Mouse (Mus musculus) brown adipose tissue, adult 24 weeks (tissue): ENCODE data around the gene Lyve1. TPM values are rescaled to one million over a fixed set of nuclear protein-coding genes. Genes with fewer than 3 reads are reported as not detected.

Source experiments
- H3K27ac ChIP-seq: fragments of 200-500 bp; replicated peaks from 2 replicates; pipeline ENCODE4 v1.5.1; 2012; ENCODE audit warnings: low read depth, mild to moderate bottlenecking, low read length
- H3K4me1 ChIP-seq: fragments of 200-500 bp; 2 replicates; pipeline ENCODE4 v1.6.1; 2012; ENCODE audit warnings: low read length, mixed read lengths; ENCODE audit not compliant: control insufficient read depth, insufficient read depth, insufficient read length
- H3K4me3 ChIP-seq: fragments of 200-500 bp; 2 replicates; pipeline ENCODE4 v1.5.1; 2012; ENCODE audit warnings: low read depth, mild to moderate bottlenecking, low read length, moderate library complexity; ENCODE audit not compliant: insufficient read depth
- polyA plus RNA-seq: library from polyadenylated mRNA; stranded (reverse); fragments of >200 nt; gene quantifications from 2 replicates; pipeline ENCODE4 v1.2.4, GENCODE M21; 2012; ENCODE audit not compliant: missing spikeins, insufficient read depth, insufficient read length

Lyve1 gene
- polyA plus RNA-seq, 1 experiment, result 11.1 TPM

DNA sequence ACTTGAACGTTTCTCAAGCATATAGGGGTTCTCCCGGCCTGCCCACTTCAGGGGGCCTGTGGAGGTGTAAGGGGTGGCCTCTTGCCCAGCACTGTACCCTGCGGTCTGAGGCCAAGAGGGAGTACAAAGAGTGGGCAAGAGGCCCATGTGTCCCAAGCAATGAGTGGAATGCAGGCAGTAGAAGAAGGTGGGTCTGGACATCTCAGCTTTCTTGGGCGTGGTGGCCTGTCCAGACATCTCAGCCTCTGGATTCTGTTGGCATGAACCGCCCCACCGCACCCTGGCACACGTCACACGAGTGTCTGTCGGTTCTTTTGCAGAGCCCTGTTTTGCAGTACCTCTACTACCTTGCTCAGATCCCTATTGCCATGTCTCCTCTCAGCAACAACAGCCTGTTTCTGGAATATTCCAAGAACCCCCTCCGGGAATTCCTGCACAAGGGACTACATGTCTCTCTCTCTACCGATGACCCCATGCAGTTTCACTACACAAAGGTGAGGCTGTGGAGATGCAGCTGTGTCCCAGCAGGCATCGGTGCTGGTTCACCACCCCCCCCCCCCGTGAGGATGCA, 55.5 kb downstream of the Lyve1 start:
- no peak overlapping the region for H3K27ac ChIP-seq
- H3K4me1 ChIP-seq, result no peaks in the 10 kb centered on the region

DNA sequence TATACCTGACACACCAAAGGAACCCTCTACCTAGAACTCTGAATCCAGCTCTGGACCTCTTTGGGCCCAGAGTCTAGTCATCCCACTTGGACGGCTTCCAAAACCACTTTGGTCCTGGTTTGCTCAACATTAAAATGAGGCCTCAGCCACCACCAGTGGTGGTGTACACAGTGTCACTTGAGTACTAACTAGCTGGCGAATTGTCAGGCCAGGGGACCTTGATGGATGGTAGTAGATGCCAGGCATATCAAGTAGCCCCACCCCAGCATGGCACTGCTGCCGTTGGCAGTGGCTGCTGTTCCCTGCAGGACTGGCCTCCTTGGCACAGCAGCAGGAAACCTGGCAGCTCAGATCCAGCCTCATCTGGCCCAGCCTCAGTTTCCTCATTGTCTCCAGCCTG, 58.8 kb downstream of the Lyve1 start:
- Histone ChIP-seq H3K27ac (no peak overlapping the region), H3K4me1 (no peaks in the 10 kb centered on the region), H3K4me3 (no peak overlapping the region)

More for the DNA sequence above, 55.5 kb downstream of the Lyve1 start:
- H3K4me3 ChIP-seq, result no peak overlapping the region

DNA sequence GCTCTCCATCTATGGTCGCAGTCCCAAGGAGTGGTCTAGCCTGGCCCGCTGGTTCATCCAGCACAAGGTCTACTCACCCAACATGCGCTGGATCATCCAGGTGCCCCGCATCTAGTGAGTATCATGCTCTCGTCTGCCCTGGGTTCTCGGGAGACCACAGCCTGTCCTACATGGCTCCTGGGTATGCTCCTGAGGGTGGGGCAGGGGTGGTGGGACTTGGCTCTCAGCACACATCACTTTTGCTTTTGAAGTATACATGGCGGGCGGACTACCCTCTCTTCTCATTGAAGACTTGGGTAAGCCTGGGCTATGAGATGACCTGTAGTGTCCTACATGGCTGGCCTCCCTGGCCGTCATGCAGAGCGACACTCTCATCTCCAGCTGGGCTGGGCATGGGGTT, 59.9 kb downstream of the Lyve1 start:
- Histone ChIP-seq H3K27ac (no peak overlapping the region), H3K4me3 (no peak overlapping the region), H3K4me1 (no peaks in the 10 kb centered on the region)

DNA sequence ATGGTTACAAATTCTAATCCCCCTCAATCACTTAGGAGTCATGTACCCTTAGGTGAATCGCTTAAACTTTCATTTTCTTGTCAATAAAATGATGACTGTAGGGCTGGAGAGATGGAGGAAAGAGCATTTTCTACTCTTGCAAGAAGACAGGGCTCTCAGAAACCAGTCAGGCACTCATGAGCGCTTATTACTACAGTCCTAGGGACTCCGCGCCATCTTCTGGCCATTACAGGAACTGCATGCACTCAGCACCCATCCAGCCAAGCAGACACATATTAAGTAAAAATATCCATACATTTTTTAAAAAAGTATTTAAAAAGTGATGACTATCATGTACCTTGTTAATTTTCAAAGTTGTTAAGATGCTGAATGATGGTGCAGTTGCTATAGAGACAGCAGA, 62.0 kb downstream of the Lyve1 start:
- H3K4me3 ChIP-seq, result no peak overlapping the region
- no peaks in the 10 kb centered on the region for H3K4me1 ChIP-seq
- no peak overlapping the region for H3K27ac ChIP-seq

Other genes with a start within 250 kb of the Lyve1 start
- 10.1 and 16.6 TPM in 2 replicates for gene Sbf2, start 248.3 kb downstream of the Lyve1 start, polyA plus RNA-seq
- gene Adm, start 235.6 kb downstream of the Lyve1 start, polyA plus RNA-seq, result 2.2 and 3.5 TPM in 2 replicates
- gene Ampd3, start 95.0 kb downstream of the Lyve1 start, polyA plus RNA-seq, result 22.4 and 30.0 TPM in 2 replicates
- 35.2 and 35.6 TPM in 2 replicates for gene Rnf141, start 18.8 kb downstream of the Lyve1 start, polyA plus RNA-seq
- 1.5 and 2.0 TPM in 2 replicates for gene Mrvi1, start 119.2 kb upstream of the Lyve1 start, polyA plus RNA-seq
- gene Ctr9, start 165.7 kb upstream of the Lyve1 start, polyA plus RNA-seq, result 20.2 and 22.3 TPM in 2 replicates
- 459 and 549 TPM in 2 replicates for gene Eif4g2, start 219.8 kb upstream of the Lyve1 start, polyA plus RNA-seq